Mouse (Mus musculus) MEL (cell line): ENCODE measurements around the gene Upk3a.

Experiments used
- CHD2 ChIP-seq: IDR thresholded peaks from 2 replicates; pipeline ENCODE4 v1.6.1; 2011; ENCODE audit warnings: low read length, improper control_type of control experiment
- CTCF ChIP-seq, 3 experiments: IDR thresholded peaks in 2 of 3; conservative IDR thresholded peaks in 1 of 3; 2 replicates each; pipeline ENCODE4 v1.5.1; 2011 to 2012; ENCODE audit warnings: low read length in 3 of 3, low read depth in 2 of 3, mild to moderate bottlenecking in 2 of 3, improper control_type of control experiment in 1 of 3, inconsistent platforms in 1 of 3, mixed read lengths in 1 of 3, moderate library complexity in 1 of 3; ENCODE audit not compliant: control insufficient read depth in 1 of 3, insufficient read depth in 1 of 3, poor library complexity in 1 of 3, severe bottlenecking in 1 of 3
- EP300 ChIP-seq, 2 experiments: IDR thresholded peaks; 2 replicates each; pipeline ENCODE4 v1.6.1; 2011; ENCODE audit warnings: improper control_type of control experiment in 2 of 2, low read length in 2 of 2, low read depth in 1 of 2, mild to moderate bottlenecking in 1 of 2
- GATA1 ChIP-seq: IDR thresholded peaks from 2 replicates; pipeline ENCODE4 v1.6.1; 2011; ENCODE audit warnings: low read depth, low read length, improper control_type of control experiment
- HCFC1 ChIP-seq: IDR thresholded peaks from 2 replicates; pipeline ENCODE4 v1.6.1; 2012; ENCODE audit warnings: low read depth, mild to moderate bottlenecking, inconsistent platforms, low read length, improper control_type of control experiment, moderate library complexity
- MAFK ChIP-seq: IDR thresholded peaks from 2 replicates; pipeline ENCODE4 v1.6.1; 2011; ENCODE audit warnings: low read depth, mild to moderate bottlenecking, low read length, improper control_type of control experiment, borderline replicate concordance
- MEF2A ChIP-seq: IDR thresholded peaks from 2 replicates; pipeline ENCODE4 v1.6.1; 2014; ENCODE audit warnings: low read depth, mild to moderate bottlenecking, inconsistent platforms, low read length, improper control_type of control experiment; ENCODE audit not compliant: poor library complexity, insufficient replicate concordance, severe bottlenecking; ENCODE audit errors: extremely low read depth

- no peak for TF ChIP-seq GATA1
- no peak for TF ChIP-seq EP300 (IDR thresholded peaks at IDR 0.05; ENCODE audit: low read depth in 1 of 2, low read length in 2 of 2)
- TF ChIP-seq CHD2: no peak
- TF ChIP-seq HCFC1: no peak
- TF ChIP-seq CTCF (IDR thresholded peaks at IDR 0.05 in 2 of 3, conservative IDR thresholded peaks at IDR 0.05 in 1 of 3; ENCODE audit: control insufficient read depth in 1 of 3, insufficient read depth in 1 of 3, low read depth in 2 of 3, low read length in 3 of 3, poor library complexity in 1 of 3, severe bottlenecking in 1 of 3): peak; percentile 84 to 95 (median 95)
- no peak for TF ChIP-seq MEF2A
- TF ChIP-seq MAFK: no peak
These were observed 15.7 kb upstream of the Upk3a start for GRCm38 (mm10) chr15:85000984-85001982.
